Mouse (Mus musculus) forebrain, embryonic 16.5 days (tissue): ENCODE data around the gene Dtd1. TPM values are rescaled to one million over a fixed set of nuclear protein-coding genes. Genes with fewer than 3 reads are reported as not detected.

ENCODE experiments used
- ATAC-seq: fragments of 200-750 bp; cut with Nextera tagmentation; 2 replicates; pipeline ENCODE4 v1.8.0; 2017; ENCODE audit warnings: mild to moderate bottlenecking, moderate library complexity
- H3K27ac ChIP-seq: fragments of 300-500 bp; sonication (generic); 2 replicates; pipeline ENCODE4 v1.5.1; 2014; ENCODE audit warnings: low read length, control low read depth
- H3K27me3 ChIP-seq: fragments of 300-500 bp; sonication (generic); replicated peaks from 2 replicates; pipeline ENCODE4 v1.6.1; 2014; ENCODE audit warnings: low read length; ENCODE audit not compliant: control insufficient read depth, insufficient read depth
- H3K36me3 ChIP-seq: fragments of 300-500 bp; sonication (generic); 2 replicates; pipeline ENCODE4 v1.6.1; 2014; ENCODE audit not compliant: control insufficient read depth, insufficient read depth
- H3K4me1 ChIP-seq: fragments of 300-500 bp; sonication (generic); replicated peaks from 2 replicates; pipeline ENCODE4 v1.6.1; 2014; ENCODE audit warnings: low read length; ENCODE audit not compliant: control insufficient read depth, insufficient read depth
- H3K4me2 ChIP-seq: fragments of 300-500 bp; sonication (generic); 2 replicates; pipeline ENCODE4 v1.6.1; 2014; ENCODE audit warnings: mild to moderate bottlenecking, low read length, control low read depth
- H3K4me3 ChIP-seq: fragments of 300-500 bp; sonication (generic); replicated peaks from 2 replicates; pipeline ENCODE4 v1.5.1; 2014; ENCODE audit warnings: mild to moderate bottlenecking, low read length, control low read depth
- H3K9ac ChIP-seq: fragments of 300-500 bp; sonication (generic); replicated peaks from 2 replicates; pipeline ENCODE4 v1.6.1; 2014; ENCODE audit warnings: low read depth, low read length, control low read depth
- H3K9me3 ChIP-seq: fragments of 300-500 bp; sonication (generic); 2 replicates; pipeline ENCODE4 v1.6.1; 2016; ENCODE audit warnings: low read length; ENCODE audit not compliant: control insufficient read depth
- WGBS: fragments of 180-500 bp; shearing (Covaris S2); extraction: QIAGEN DNeasy Blood & Tissue Kit; methylation state at CpG from one replicate; pipeline ENCODE4 v1.1.7; 2014; 5-methylcytosine and 5-hydroxymethylcytosine counted together
- polyA plus RNA-seq: library from polyadenylated mRNA; unstranded; fragments of >200 nt; fragmentation: Nextera tagmentation; extraction: Ambion mirVana; gene quantifications from 2 replicates; pipeline ENCODE4 v1.2.1, GENCODE M21; 2015

Dtd1 gene
- polyA plus RNA-seq, 1 experiment from 2014 or later: 80.4 TPM

DNA sequence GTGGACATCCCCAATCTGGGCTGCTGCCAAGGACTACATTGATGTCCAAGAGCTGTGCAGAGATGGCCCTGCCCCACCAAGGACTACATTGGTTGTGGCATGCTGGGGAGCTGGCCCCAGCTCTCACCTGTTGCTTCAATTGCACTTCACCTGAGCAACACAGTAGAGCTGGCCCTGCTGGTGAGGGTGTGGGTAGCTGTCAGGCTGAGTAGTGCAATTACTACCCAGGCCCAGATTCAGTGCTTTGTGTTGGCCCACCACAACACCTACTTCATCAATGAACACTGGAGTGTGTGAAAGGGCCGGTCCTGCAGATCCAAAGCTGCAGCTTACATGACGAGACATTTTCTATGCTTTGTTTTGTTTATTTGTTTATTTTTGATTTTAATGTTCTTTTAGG is 93.1 kb downstream of the Dtd1 start:
- ATAC-seq: no peak
- H3K27me3 ChIP-seq: no peaks in the 10 kb centered on the region
- no peaks in the 10 kb centered on the region for H3K9me3 ChIP-seq
- H3K4me2 ChIP-seq: no peak overlapping the region
- H3K36me3 ChIP-seq: no peaks in the 10 kb centered on the region
- no peak overlapping the region for H3K4me3 ChIP-seq
- 86% methylated on average over 2 of the region's 2 CpGs for WGBS
- H3K4me1 ChIP-seq: no peaks in the 10 kb centered on the region
- no peak overlapping the region for H3K9ac ChIP-seq
- H3K27ac ChIP-seq: no peak overlapping the region

DNA sequence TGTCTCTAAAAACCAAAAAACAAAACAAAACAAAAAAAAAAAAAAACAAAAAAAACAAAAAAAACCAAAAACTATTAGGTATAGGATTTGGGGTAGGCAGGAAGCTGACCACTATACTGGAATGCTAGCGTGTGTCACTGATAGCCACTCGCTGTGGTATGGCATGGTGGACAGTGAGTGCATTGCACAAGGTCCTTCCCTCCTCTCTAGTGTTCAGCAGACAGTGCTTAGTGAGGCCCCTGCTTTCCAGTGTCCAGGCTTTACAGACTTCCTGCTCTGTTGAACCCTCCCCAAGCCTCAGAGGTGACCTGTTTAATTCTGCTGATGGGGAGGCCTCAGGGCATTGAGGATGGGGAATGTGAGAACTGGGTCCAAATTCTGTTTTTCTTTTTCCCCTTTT is 95.2 kb downstream of the Dtd1 start:
- no peak for ATAC-seq
- Histone ChIP-seq H3K27ac (no peak overlapping the region), H3K4me1 (no peaks in the 10 kb centered on the region), H3K9me3 (no peaks in the 10 kb centered on the region), H3K36me3 (no peaks in the 10 kb centered on the region), H3K9ac (no peak overlapping the region), H3K4me3 (no peak overlapping the region), H3K27me3 (no peaks in the 10 kb centered on the region), H3K4me2 (no peak overlapping the region)
- 89% methylated on average over 2 of the region's 2 CpGs for WGBS

DNA sequence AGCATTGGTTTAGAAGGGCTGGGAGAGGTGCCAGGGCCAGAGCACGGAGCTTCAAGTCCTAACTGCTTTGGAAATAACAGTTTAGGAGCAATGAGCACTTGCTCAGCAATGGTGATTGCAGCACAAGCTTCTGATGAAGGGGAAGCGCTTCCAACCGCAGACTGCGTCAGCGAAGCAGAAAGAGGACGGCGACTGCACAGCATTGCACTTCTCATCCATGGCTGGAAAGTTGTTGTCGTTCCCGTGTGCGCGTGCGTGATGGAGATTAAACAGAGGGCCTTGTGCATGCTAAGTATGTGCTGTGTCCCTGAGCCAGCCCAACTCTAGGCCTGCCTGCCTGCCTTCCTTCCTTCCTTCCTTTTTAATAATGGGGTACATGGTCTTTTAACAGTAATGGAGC is 98.3 kb downstream of the Dtd1 start:
- Histone ChIP-seq H3K4me3 (no peak overlapping the region), H3K9ac (no peak overlapping the region), H3K36me3 (no peaks in the 10 kb centered on the region), H3K27me3 (no peaks in the 10 kb centered on the region), H3K4me2 (no peak overlapping the region), H3K9me3 (no peaks in the 10 kb centered on the region), H3K27ac (no peak overlapping the region), H3K4me1 (no peaks in the 10 kb centered on the region)
- WGBS: 91% methylated on average over 12 of the region's 12 CpGs
- ATAC-seq: no peak

DNA sequence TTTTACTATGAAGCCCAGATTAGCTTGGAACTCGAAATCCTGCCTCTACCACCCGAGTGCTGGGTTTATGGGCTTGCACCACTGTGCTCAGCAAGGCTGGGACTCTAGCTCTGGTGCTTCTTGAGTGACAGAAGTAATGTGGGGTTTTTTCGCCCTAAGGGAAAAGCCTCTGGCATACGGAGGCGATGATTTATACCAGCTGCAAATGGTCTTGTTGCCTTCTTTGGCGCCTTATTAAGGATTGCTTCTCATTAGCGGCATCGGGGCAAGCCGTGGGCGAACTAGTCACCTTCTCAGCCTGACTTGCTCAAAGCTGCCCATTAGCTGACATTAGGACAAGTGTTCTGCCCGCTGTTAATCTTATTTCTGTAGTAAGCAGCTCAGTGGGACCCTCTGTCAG is 100.9 kb downstream of the Dtd1 start:
- no peak for ATAC-seq
- Histone ChIP-seq H3K27me3 (no peaks in the 10 kb centered on the region), H3K4me2 (no peak overlapping the region), H3K27ac (no peak overlapping the region), H3K4me1 (no peaks in the 10 kb centered on the region), H3K36me3 (no peaks in the 10 kb centered on the region), H3K9me3 (no peaks in the 10 kb centered on the region), H3K9ac (no peak overlapping the region), H3K4me3 (no peak overlapping the region)
- WGBS: 84% methylated on average over 11 of the region's 11 CpGs

DNA sequence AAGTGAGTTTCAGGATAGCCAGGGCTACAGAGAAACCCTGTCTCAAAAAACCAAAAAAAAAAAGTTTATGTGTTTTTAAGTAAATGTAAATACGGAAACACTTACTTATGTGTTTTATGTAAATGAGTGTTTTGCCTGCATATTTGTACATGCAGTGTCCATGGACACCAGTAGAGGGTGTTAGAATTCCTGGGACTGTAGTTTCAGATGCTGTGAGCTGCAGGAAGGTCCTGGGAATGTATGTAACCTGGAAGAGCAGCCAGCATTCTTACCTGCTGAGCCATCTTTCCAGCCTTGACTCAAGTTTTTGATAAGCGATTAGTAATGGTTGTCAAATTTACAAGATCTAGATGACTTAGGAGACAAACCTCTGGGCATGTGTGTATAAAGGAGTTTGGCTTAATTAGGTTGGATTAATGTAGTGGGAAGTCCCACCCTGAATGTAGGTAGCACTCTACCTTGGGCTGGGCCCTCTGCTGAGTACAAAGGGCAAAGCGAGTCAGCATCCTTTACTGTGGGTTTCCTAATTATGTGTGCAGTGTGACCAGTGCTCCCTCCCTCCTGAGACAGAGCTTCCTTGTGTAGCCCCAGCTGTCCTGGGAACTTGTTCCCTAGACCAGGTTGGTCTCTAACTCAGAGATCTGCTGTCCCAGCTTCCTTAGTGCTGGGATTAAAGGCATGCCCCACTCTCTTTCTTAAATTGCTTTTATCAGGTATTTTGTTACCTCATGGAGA is 101.9 kb downstream of the Dtd1 start:
- H3K9me3 ChIP-seq: no peaks in the 10 kb centered on the region
- H3K27me3 ChIP-seq: no peaks in the 10 kb centered on the region
- no peak for ATAC-seq
- H3K4me3 ChIP-seq: no peak overlapping the region
- H3K4me2 ChIP-seq: no peak overlapping the region
- H3K36me3 ChIP-seq: no peaks in the 10 kb centered on the region
- no peaks in the 10 kb centered on the region for H3K4me1 ChIP-seq
- H3K27ac ChIP-seq: no peak overlapping the region
- 87% methylated on average over 3 of the region's 3 CpGs for whole genome bisulfite sequencing
- H3K9ac ChIP-seq: no peak overlapping the region

DNA sequence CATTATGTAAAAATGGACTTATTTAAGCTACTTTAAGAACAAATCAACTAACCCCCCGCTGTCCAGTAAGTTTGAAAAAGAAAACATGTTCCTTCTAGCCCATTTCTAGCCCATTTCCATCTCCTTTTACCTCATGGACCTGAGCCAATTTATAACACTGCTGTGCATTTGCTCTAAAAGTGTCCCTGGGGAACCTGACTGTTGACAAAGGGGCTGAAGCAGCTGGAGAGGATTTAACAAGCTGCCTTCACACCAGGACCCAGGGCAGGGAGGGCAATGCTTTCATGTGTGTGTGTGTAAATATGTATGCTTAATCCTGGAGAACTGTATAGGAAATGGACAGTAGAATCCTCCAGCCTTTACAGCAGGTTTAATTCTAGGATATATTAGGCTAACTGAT is 109.6 kb downstream of the Dtd1 start:
- Histone ChIP-seq H3K27me3 (no peaks in the 10 kb centered on the region), H3K4me2 (no peak overlapping the region), H3K4me3 (no peak overlapping the region), H3K36me3 (no peaks in the 10 kb centered on the region), H3K9me3 (no peaks in the 10 kb centered on the region), H3K9ac (no peak overlapping the region), H3K4me1 (no peaks in the 10 kb centered on the region), H3K27ac (no peak overlapping the region)
- 21% methylated on average over 1 of the region's 1 CpGs for WGBS
- no peak for ATAC-seq

DNA sequence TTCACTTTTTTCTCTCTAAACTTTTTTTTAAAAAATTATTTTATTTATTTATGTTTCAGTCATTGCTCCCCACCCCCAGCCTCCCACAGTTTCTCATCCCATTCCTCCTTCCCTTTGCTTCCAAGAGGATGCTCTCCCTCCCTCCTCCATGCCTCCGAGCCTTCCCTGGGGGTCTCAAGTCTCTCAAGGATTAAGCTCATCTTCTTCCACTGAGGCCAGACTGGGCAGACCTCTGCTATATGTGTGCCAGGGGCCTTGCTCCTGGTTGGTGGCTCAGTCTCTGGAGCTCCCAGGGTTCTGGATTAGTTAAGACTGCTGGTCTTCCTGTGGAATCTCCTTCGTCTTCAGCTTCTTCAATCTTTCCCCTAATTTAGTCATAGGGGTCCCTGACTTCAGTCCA is 110.0 kb downstream of the Dtd1 start:
- WGBS: 59% methylated on average over 2 of the region's 2 CpGs
- no peak overlapping the region for H3K4me2 ChIP-seq

DNA sequence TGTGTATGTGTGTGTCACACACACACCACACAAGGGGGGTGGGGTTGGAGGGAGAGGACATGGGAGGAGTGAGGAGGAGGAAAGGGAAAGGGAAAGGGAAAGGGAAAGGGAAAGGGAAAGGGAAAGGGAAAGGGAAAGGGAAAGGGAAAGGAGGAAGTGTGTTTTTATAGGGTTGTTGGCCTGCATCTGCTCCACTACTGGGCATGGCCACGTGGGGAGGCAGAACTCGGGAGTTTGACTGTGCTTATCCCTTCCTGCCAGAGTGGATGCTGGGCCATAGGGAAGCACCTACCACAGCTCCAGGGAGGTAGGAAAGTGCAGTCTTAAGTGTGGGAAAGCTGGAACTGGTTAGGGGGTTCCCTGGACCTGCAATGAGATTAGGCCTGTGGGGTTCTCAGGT is 114.9 kb downstream of the Dtd1 start:
- H3K9ac ChIP-seq: no peak overlapping the region
- H3K4me1 ChIP-seq: peaks cover 9% of the 10 kb centered on the region; the same call in 1 of the 2 replicates
- no peak overlapping the region for H3K4me2 ChIP-seq
- no peaks in the 10 kb centered on the region for H3K9me3 ChIP-seq
- H3K27ac ChIP-seq: no peak overlapping the region
- no peaks in the 10 kb centered on the region for H3K27me3 ChIP-seq
- ATAC-seq: no peak
- H3K36me3 ChIP-seq: no peaks in the 10 kb centered on the region
- WGBS: 84% methylated on average over 2 of the region's 2 CpGs
- H3K4me3 ChIP-seq: no peak overlapping the region

More for the DNA sequence above, 110.0 kb downstream of the Dtd1 start:
- no peaks in the 10 kb centered on the region for H3K4me1 ChIP-seq
- H3K27ac ChIP-seq: no peak overlapping the region
- no peaks in the 10 kb centered on the region for H3K27me3 ChIP-seq
- no peak overlapping the region for H3K4me3 ChIP-seq
- ATAC-seq: no peak
- H3K36me3 ChIP-seq: no peaks in the 10 kb centered on the region
- H3K9me3 ChIP-seq: no peaks in the 10 kb centered on the region
- no peak overlapping the region for H3K9ac ChIP-seq

DNA sequence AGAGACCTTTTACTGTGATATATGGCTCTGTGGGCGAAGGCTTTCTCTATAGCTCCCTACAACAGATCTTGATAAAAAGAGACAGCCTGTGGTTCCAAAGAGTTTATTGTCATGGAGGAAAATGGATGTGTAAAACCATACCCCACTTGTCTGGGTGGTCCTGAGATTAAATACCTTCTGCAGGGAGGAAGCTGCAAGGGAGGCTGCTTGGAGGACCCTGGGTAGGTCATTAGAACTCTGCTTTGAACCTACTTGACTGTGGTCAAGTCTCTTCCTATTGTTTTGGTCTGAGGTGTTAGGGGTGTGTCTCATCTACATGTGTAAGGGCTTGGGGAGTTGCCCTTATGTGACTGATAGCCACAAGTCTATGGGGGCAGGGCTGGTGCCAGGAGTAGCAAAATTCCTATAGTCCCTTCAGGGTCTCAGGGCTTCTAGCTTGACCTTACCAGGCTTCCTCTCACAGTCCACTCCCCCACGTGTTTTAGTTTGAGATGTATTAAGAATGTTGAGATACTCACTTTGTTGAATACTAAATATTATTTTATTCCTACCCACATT is 115.6 kb downstream of the Dtd1 start:
- Histone ChIP-seq H3K4me3 (no peak overlapping the region), H3K9me3 (no peaks in the 10 kb centered on the region), H3K4me2 (no peak overlapping the region), H3K9ac (no peak overlapping the region), H3K4me1 (peaks cover 11% of the 10 kb centered on the region), H3K36me3 (no peaks in the 10 kb centered on the region), H3K27ac (no peak overlapping the region), H3K27me3 (no peaks in the 10 kb centered on the region)
- ATAC-seq: no peak
- 86% methylated on average over 2 of the region's 2 CpGs for WGBS
